Mouse (Mus musculus) cerebellum, adult 2 months (tissue): Measurements from ENCODE around the gene Gna11. TPM values are rescaled to one million over a fixed set of nuclear protein-coding genes. Genes with fewer than 3 reads are reported as not detected.

ENCODE experiments used
- DNase-seq, 2 experiments: peaks; one replicate each; pipeline ENCODE4 v3.0.0; 2021
- H3K27ac ChIP-seq: fragments of 200-500 bp; 2 replicates; pipeline ENCODE4 v1.5.1; 2012; ENCODE audit warnings: low read length, control low read depth, inconsistent platforms; ENCODE audit not compliant: insufficient read depth
- H3K27me3 ChIP-seq: fragments of 200-500 bp; 2 replicates; pipeline ENCODE4 v1.6.1; 2012; ENCODE audit warnings: inconsistent platforms, mild to moderate bottlenecking, low read length, moderate library complexity; ENCODE audit not compliant: control insufficient read depth, insufficient read depth
- H3K4me1 ChIP-seq: fragments of 200-500 bp; 2 replicates; pipeline ENCODE4 v1.6.1; 2011; ENCODE audit warnings: low read length; ENCODE audit not compliant: control insufficient read depth, insufficient read depth
- H3K4me3 ChIP-seq: fragments of 200-500 bp; replicated peaks from 2 replicates; pipeline ENCODE3; 2011; ENCODE audit warnings: mild to moderate bottlenecking, low read depth, low read length, control low read depth; ENCODE audit not compliant: insufficient read depth
- CTCF ChIP-seq: fragments of 200-500 bp; IDR thresholded peaks from 2 replicates; pipeline ENCODE4 v1.5.1; 2011; ENCODE audit warnings: low read depth, mild to moderate bottlenecking, control low read depth, low read length, moderate library complexity, borderline replicate concordance; ENCODE audit not compliant: insufficient read depth
- POLR2A ChIP-seq: fragments of 200-500 bp; IDR thresholded peaks from 2 replicates; pipeline ENCODE4 v1.6.1; 2011; ENCODE audit warnings: low read length, control low read depth, borderline replicate concordance; ENCODE audit not compliant: insufficient read depth
- WGBS: fragments of 180-500 bp; shearing (Covaris S2); methylation state at CpG from one replicate; pipeline ENCODE4 v1.1.7; 2018; 5-methylcytosine and 5-hydroxymethylcytosine counted together
- polyA plus RNA-seq: library from polyadenylated mRNA; depleted of rRNA; stranded (reverse); fragments of >200 nt; gene quantifications from 2 replicates; pipeline ENCODE4 v1.2.3, GENCODE M21; 2012

Gene Gna11
- polyA plus RNA-seq, 1 experiment = 107 TPM

- Histone ChIP-seq H3K4me1 (peaks cover 30% of the 10 kb centered on the region), H3K4me3 (peak overlapping the region; percentile 87), H3K27ac (peak overlapping the region; percentile 67; the same call in 1 of the 2 replicates), H3K27me3 (no peaks in the 10 kb centered on the region)
- DNase-seq = peak; percentile 96 to 97
- under 1% methylated on average over 33 of the region's 34 CpGs for WGBS
- TF ChIP-seq POLR2A = peak; percentile 22; the same call in 1 of the 2 replicates
- TF ChIP-seq CTCF = no peak
Measured at GRCm38 (mm10) chr10:81570831-81571500, 26.0 kb upstream of the Gna11 start.

GRCm38 (mm10) chr10:81570238-81570800 is 25.3 kb upstream of the Gna11 start:
- peaks cover 34% of the 10 kb centered on the region for H3K4me1 ChIP-seq
- H3K4me3 ChIP-seq = peak overlapping the region; percentile 87
- 8% methylated on average over 11 of the region's 11 CpGs for WGBS
- TF ChIP-seq POLR2A (no peak), CTCF (no peak)
- no peak for DNase-seq
- H3K27ac ChIP-seq = peak overlapping the region; percentile 49; the same call in 1 of the 2 replicates
- H3K27me3 ChIP-seq = no peaks in the 10 kb centered on the region

- Histone ChIP-seq H3K4me3 (no peak overlapping the region), H3K27ac (no peak overlapping the region), H3K4me1 (peaks cover 35% of the 10 kb centered on the region), H3K27me3 (no peaks in the 10 kb centered on the region)
- DNase-seq = no peak
- WGBS = 89% methylated on average over 9 of the region's 9 CpGs
- TF ChIP-seq POLR2A = no peak
- no peak for TF ChIP-seq CTCF
Measured at GRCm38 (mm10) chr10:81569507-81570237, 24.7 kb upstream of the Gna11 start.

GRCm38 (mm10) chr10:81568381-81569191 is 23.6 kb upstream of the Gna11 start:
- no peak overlapping the region for H3K4me3 ChIP-seq
- no peaks in the 10 kb centered on the region for H3K27me3 ChIP-seq
- 38% methylated on average over 16 of the region's 16 CpGs for WGBS
- H3K27ac ChIP-seq = no peak overlapping the region
- TF ChIP-seq POLR2A (no peak), CTCF (no peak)
- peaks cover 41% of the 10 kb centered on the region for H3K4me1 ChIP-seq
- no peak for DNase-seq

- peaks cover 47% of the 10 kb centered on the region for H3K4me1 ChIP-seq
- 46% methylated on average over 20 of the region's 20 CpGs for WGBS
- no peak for DNase-seq
- no peaks in the 10 kb centered on the region for H3K27me3 ChIP-seq
- H3K4me3 ChIP-seq = no peak overlapping the region
- no peak for TF ChIP-seq POLR2A
- TF ChIP-seq CTCF = no peak
- H3K27ac ChIP-seq = no peak overlapping the region
Measured at GRCm38 (mm10) chr10:81565257-81566228, 20.6 kb upstream of the Gna11 start.

- Histone ChIP-seq H3K4me3 (no peak overlapping the region), H3K27me3 (no peaks in the 10 kb centered on the region), H3K4me1 (peaks cover 42% of the 10 kb centered on the region), H3K27ac (no peak overlapping the region)
- TF ChIP-seq POLR2A = no peak
- TF ChIP-seq CTCF = peak; percentile 72
- 19% methylated on average over 10 of the region's 10 CpGs for WGBS
- DNase-seq = peak; percentile 70 to 72
Measured at GRCm38 (mm10) chr10:81564734-81565133, 19.7 kb upstream of the Gna11 start.

- peak; percentile 58 to 62 for DNase-seq
- peak overlapping the region; percentile 16 for H3K4me3 ChIP-seq
- H3K4me1 ChIP-seq = peaks cover 40% of the 10 kb centered on the region
- H3K27me3 ChIP-seq = no peaks in the 10 kb centered on the region
- no peak overlapping the region for H3K27ac ChIP-seq
- 1% methylated on average over 10 of the region's 10 CpGs for WGBS
- TF ChIP-seq POLR2A = no peak
- TF ChIP-seq CTCF = no peak
Measured at GRCm38 (mm10) chr10:81564216-81564615, 19.2 kb upstream of the Gna11 start.
